Mouse (Mus musculus) liver, adult 2 months (tissue): Measurements from ENCODE around the gene Gpr82.

Experiments used
- CTCF ChIP-seq: fragments of 200-500 bp; IDR thresholded peaks from 2 replicates; pipeline ENCODE4 v1.5.1; 2011; ENCODE audit warnings: low read depth, low read length, control low read depth
- POLR2A ChIP-seq: fragments of 200-500 bp; IDR thresholded peaks from 2 replicates; pipeline ENCODE4 v1.6.1; 2011; ENCODE audit warnings: low read length, control low read depth; ENCODE audit not compliant: insufficient read depth; ENCODE audit errors: extremely low read depth

DNA sequence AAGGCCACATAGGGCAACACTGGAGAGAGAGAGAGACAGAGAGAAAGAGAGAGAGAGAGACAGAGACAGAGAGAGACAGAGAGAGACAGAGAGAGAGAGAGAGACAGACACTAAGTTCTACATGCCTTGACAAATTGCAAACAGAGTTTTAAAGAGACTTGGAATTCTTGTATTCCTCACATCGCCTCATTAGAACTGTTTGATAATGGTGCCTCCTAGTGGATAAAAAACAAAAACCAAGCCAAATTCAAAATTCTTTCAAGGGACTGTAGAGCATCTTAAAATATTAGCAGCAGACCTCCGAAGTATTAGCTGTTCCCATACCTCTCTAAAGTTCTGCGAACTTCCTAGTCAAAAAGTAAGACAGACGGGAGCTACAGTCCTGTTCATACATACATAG is 30.7 kb downstream of the Gpr82 start:
- TF ChIP-seq CTCF (no peak), POLR2A (no peak)
